Mouse (Mus musculus) frontal cortex, adult 2 months (tissue): ENCODE data around the gene Hrnr. TPM values are rescaled to one million over a fixed set of nuclear protein-coding genes. Genes with fewer than 3 reads are reported as not detected.

ENCODE experiments used
- polyA plus RNA-seq: library from polyadenylated mRNA; depleted of rRNA; stranded (reverse); fragments of >200 nt; gene quantifications from 2 replicates; pipeline ENCODE4 v1.2.3, GENCODE M21; 2012; rRNA removed

Gene Hrnr
- polyA plus RNA-seq, 1 experiment = not detected

Other genes with a start within 250 kb of the Hrnr start
- gene Crnn, start 175.0 kb upstream of the Hrnr start, polyA plus RNA-seq = not detected in 2 replicates
- gene Flg2, start 122.5 kb upstream of the Hrnr start, polyA plus RNA-seq = not detected in 2 replicates
- gene Flg, start 46.2 kb upstream of the Hrnr start, polyA plus RNA-seq = not detected in 2 replicates
- not detected in 2 replicates for gene Rptn, start 74.0 kb downstream of the Hrnr start, polyA plus RNA-seq
- 2.6 and 2.9 TPM in 2 replicates for gene Tchh, start 122.6 kb downstream of the Hrnr start, polyA plus RNA-seq
- not detected in 2 replicates for gene Tchhl1, start 149.0 kb downstream of the Hrnr start, polyA plus RNA-seq
- gene S100a11, start 200.7 kb downstream of the Hrnr start, polyA plus RNA-seq = 20.6 and 23.9 TPM in 2 replicates
- gene S100a10, start 235.3 kb downstream of the Hrnr start, polyA plus RNA-seq = 63.1 and 65.8 TPM in 2 replicates